Mouse (Mus musculus) ES-E14 (cell line): ENCODE measurements at regions not wholly inside any gene's neighbourhood (a gene's known extent, or its start where the extent isn't known, plus 50 kb on each side); places are given as distances from the start of the nearest gene placed in this dataset.

Experiments
- CHD2 ChIP-seq: IDR thresholded peaks from 2 replicates; pipeline ENCODE4 v1.6.1; 2014; ENCODE audit warnings: mild to moderate bottlenecking, low read depth, low read length, inconsistent platforms
- HCFC1 ChIP-seq: IDR thresholded peaks from 2 replicates; pipeline ENCODE4 v1.6.1; 2012; ENCODE audit warnings: low read length, inconsistent platforms, borderline replicate concordance; ENCODE audit not compliant: insufficient read depth
- MAFK ChIP-seq: IDR thresholded peaks from 2 replicates; pipeline ENCODE4 v1.6.1; 2014; ENCODE audit warnings: mild to moderate bottlenecking, low read depth, low read length, inconsistent platforms; ENCODE audit not compliant: insufficient read depth
- ZNF384 ChIP-seq: IDR thresholded peaks from 2 replicates; pipeline ENCODE4 v1.6.1; 2012; ENCODE audit warnings: low read depth, low read length, inconsistent platforms

DNA sequence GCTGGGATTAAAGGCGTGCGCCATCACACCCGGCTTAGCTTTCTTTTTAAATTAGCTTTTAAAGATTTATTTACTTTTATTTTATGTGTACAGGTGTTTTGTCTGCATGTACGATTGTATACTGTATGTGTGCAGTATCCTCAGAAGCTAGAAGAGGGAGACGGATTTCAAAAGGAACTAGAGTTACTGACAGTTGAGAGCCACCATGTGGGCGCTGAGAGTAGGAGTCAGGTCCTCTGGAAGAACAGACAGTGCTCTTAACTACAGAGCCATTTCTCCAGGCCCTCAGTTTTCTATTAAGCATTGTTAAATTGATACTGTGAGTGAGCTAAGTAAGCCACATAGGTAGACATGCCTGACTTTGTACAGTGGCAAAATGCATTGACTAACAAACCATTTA is 177.9 kb downstream of the Fam43a start:
- no peak for TF ChIP-seq CHD2
- TF ChIP-seq MAFK = no peak
- TF ChIP-seq HCFC1 = no peak
- TF ChIP-seq ZNF384 = no peak
